Mouse (Mus musculus) thymus, adult 2 months (tissue): Measurements from ENCODE around the gene Pax5.

ENCODE experiments used
- CTCF ChIP-seq: fragments of 200-500 bp; IDR thresholded peaks from 2 replicates; pipeline ENCODE4 v1.5.1; 2012; ENCODE audit warnings: mild to moderate bottlenecking, control low read depth, low read length, moderate library complexity, borderline replicate concordance; ENCODE audit not compliant: control insufficient read depth, poor library complexity, insufficient read depth; ENCODE audit errors: extremely low read depth
- POLR2A ChIP-seq: fragments of 200-500 bp; IDR thresholded peaks from 2 replicates; pipeline ENCODE4 v1.6.1; 2012; ENCODE audit warnings: mild to moderate bottlenecking, low read length, control low read depth, moderate library complexity; ENCODE audit not compliant: control insufficient read depth, poor library complexity, insufficient read depth; ENCODE audit errors: extremely low read depth

GRCm38 (mm10) chr4:44518923-44519322, 191.4 kb downstream of the Pax5 start:
- no peak for TF ChIP-seq POLR2A
- TF ChIP-seq CTCF, result no peak
